Mouse (Mus musculus) forebrain, embryonic 12.5 days (tissue): ENCODE results near the gene LTO1. TPM values are rescaled to one million over a fixed set of nuclear protein-coding genes. Genes with fewer than 3 reads are reported as not detected.

ENCODE experiments used
- polyA plus RNA-seq: library from polyadenylated mRNA; unstranded; fragments of >200 nt; fragmentation: Nextera tagmentation; extraction: Ambion mirVana; gene quantifications from 2 replicates; pipeline ENCODE4 v1.2.1, GENCODE M21; 2016

The LTO1 gene
- polyA plus RNA-seq, 1 experiment from 2014 or later, result 32.6 TPM

Other genes starting within 250 kb of the LTO1 start
- 17.1 and 27.4 TPM in 2 replicates for gene Ano1, start 163.1 kb upstream of the LTO1 start, polyA plus RNA-seq
- 1.2 and 4.4 TPM in 2 replicates for gene Fgf3, start 77.0 kb upstream of the LTO1 start, polyA plus RNA-seq
- gene Fgf4, start 67.7 kb upstream of the LTO1 start, polyA plus RNA-seq, result not detected in 2 replicates
- 69.9 and 94.0 TPM in 2 replicates for gene Fgf15, start 18.6 kb upstream of the LTO1 start, polyA plus RNA-seq
- 214 and 257 TPM in 2 replicates for gene Ccnd1, start 24.8 kb downstream of the LTO1 start, polyA plus RNA-seq